ENCODE assay signal across 19 mouse cellular contexts in the genomic region with DNA sequence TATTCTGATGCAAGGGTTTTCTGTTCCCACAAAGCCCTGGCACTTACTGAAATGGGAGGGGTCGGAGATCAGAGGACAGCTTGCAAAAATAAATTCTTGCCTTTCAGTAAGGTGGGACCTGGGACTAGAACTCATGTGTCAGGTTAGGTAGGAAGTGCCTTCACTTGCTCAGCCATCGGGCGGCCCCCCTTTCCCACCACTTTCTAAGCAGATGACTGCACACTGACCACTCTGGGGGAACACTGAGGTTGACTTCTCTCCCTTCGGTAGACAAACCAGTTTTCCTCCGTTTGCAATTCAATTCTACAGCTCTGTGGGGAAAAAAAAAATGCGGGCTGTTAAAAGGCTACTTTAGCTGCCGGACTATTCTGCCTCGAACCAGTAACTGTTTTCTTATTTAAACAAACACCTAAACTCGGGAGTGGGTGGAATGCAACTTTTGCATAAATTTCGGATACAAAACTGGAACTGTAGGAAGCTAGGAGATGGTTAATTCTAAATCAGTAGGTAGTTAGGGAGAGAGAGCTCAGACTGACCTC. TPM values are rescaled to one million over a fixed set of nuclear protein-coding genes. Genes with fewer than 3 reads are reported as not detected.
DNase-seq lines count a peak whose midpoint lies in the region; ATAC-seq lines count a peak whose summit lies in the region.
"Had no signal": no experiment of that assay in that cellular context is flagged by ENCODE, and none has a peak within 500 bp of the region (broad histone marks: within the 10 kb centered on the region; RNA-seq: fewer than 3 reads in every experiment).

No protein-coding gene starts in this region.

- ATAC-seq in hindbrain, embryonic 11.5 days (ENCODE audit: low FRiP score), result no peak
- ATAC-seq in hindbrain, embryonic 12.5 days (ENCODE audit: low FRiP score), result no peak
- ATAC-seq in midbrain, embryonic 16.5 days, result no peak

- H3K4me2 ChIP-seq in hindbrain, embryonic 11.5 days (replicated peaks; ENCODE audit: low read depth, low read length), result no peak overlapping the region
- H3K4me2 ChIP-seq in hindbrain, embryonic 12.5 days (replicated peaks), result no peak overlapping the region
- no peak overlapping the region for H3K4me2 ChIP-seq in midbrain, embryonic 16.5 days (ENCODE audit: low read length)
- H3K4me2 ChIP-seq: heart, embryonic 13.5 days; midbrain, embryonic 12.5 days had no signal

- no peaks in the 10 kb centered on the region for H3K9me3 ChIP-seq in hindbrain, embryonic 11.5 days (ENCODE audit: control insufficient read depth, low read length)
- no peaks in the 10 kb centered on the region for H3K9me3 ChIP-seq in hindbrain, embryonic 12.5 days (replicated peaks)
- no peaks in the 10 kb centered on the region for H3K9me3 ChIP-seq in midbrain, embryonic 10.5 days (replicated peaks)
- H3K9me3 ChIP-seq in midbrain, embryonic 16.5 days (replicated peaks; ENCODE audit: control insufficient read depth, low read length, poor library complexity, severe bottlenecking), result no peaks in the 10 kb centered on the region
- H3K9me3 ChIP-seq in embryonic facial prominence, embryonic 10.5 days, result no peaks in the 10 kb centered on the region
- H3K9me3 ChIP-seq: heart, embryonic 13.5 days; midbrain, embryonic 12.5 days had no signal

- peak; percentile 21 for DNase-seq in hindbrain, embryonic 11.5 days (ENCODE audit: low spot score)
- no peak for DNase-seq in midbrain, embryonic 10.5 days (ENCODE audit: low spot score)
- peak; percentile 32 for DNase-seq in embryonic facial prominence, embryonic 10.5 days (ENCODE audit: low spot score)
- peak; percentile 54 for DNase-seq in kidney, postnatal 14 days
- DNase-seq in adrenal gland, adult 2 months, result no peak
- DNase-seq in urinary bladder, postnatal 10 days (ENCODE audit: low spot score), result no peak
- DNase-seq: adrenal gland, postnatal 14 days; cerebellum, adult 18-20 months; gastrocnemius, adult 2 months; heart, postnatal 36 days; lung, postnatal 14 days; right cerebral cortex, postnatal 4 days; thymus, postnatal 4 days had no signal

- no peak overlapping the region for H3K9ac ChIP-seq in hindbrain, embryonic 11.5 days (ENCODE audit: low read depth, low read length)
- no peak overlapping the region for H3K9ac ChIP-seq in hindbrain, embryonic 12.5 days
- no peak overlapping the region for H3K9ac ChIP-seq in midbrain, embryonic 16.5 days (ENCODE audit: low read depth, low read length)
- H3K9ac ChIP-seq: heart, embryonic 13.5 days; midbrain, embryonic 12.5 days had no signal

- peaks cover 6% of the 10 kb centered on the region for H3K4me1 ChIP-seq in hindbrain, embryonic 11.5 days (replicated peaks; ENCODE audit: control insufficient read depth, insufficient read depth, low read length)
- H3K4me1 ChIP-seq in hindbrain, embryonic 12.5 days, result peaks cover 17% of the 10 kb centered on the region
- peaks cover 44% of the 10 kb centered on the region for H3K4me1 ChIP-seq in midbrain, embryonic 10.5 days
- H3K4me1 ChIP-seq in midbrain, embryonic 16.5 days (ENCODE audit: control insufficient read depth, insufficient read depth, low read length), result no peaks in the 10 kb centered on the region
- H3K4me1 ChIP-seq in embryonic facial prominence, embryonic 10.5 days, result peaks cover 33% of the 10 kb centered on the region
- H3K4me1 ChIP-seq: heart, embryonic 13.5 days had no signal

- no peaks in the 10 kb centered on the region for H3K36me3 ChIP-seq in hindbrain, embryonic 11.5 days (ENCODE audit: control insufficient read depth, insufficient read depth, low read length)
- H3K36me3 ChIP-seq in hindbrain, embryonic 12.5 days, result no peaks in the 10 kb centered on the region
- no peaks in the 10 kb centered on the region for H3K36me3 ChIP-seq in midbrain, embryonic 10.5 days
- no peaks in the 10 kb centered on the region for H3K36me3 ChIP-seq in midbrain, embryonic 16.5 days (ENCODE audit: control insufficient read depth, insufficient read depth, low read length)
- H3K36me3 ChIP-seq in embryonic facial prominence, embryonic 10.5 days (replicated peaks), result peaks cover 2% of the 10 kb centered on the region; the same call in 1 of the 2 replicates
- H3K36me3 ChIP-seq: heart, embryonic 13.5 days; midbrain, embryonic 12.5 days had no signal

- no peaks in the 10 kb centered on the region; the same call in 1 of the 2 replicates for H3K27me3 ChIP-seq in hindbrain, embryonic 11.5 days (ENCODE audit: control insufficient read depth, insufficient read depth, low read length)
- peaks cover 21% of the 10 kb centered on the region for H3K27me3 ChIP-seq in hindbrain, embryonic 12.5 days
- peaks cover 17% of the 10 kb centered on the region for H3K27me3 ChIP-seq in midbrain, embryonic 10.5 days (ENCODE audit: low read depth, poor library complexity, severe bottlenecking)
- H3K27me3 ChIP-seq in midbrain, embryonic 16.5 days (ENCODE audit: control insufficient read depth, insufficient read depth, low read depth, low read length), result no peaks in the 10 kb centered on the region; the same call in 1 of the 2 replicates
- H3K27me3 ChIP-seq in embryonic facial prominence, embryonic 10.5 days (replicated peaks; ENCODE audit: low read depth, poor library complexity, severe bottlenecking), result peaks cover 35% of the 10 kb centered on the region

- no peak overlapping the region for H3K4me3 ChIP-seq in hindbrain, embryonic 11.5 days (ENCODE audit: low read depth, low read length)
- no peak overlapping the region for H3K4me3 ChIP-seq in hindbrain, embryonic 12.5 days
- peak overlapping the region; percentile 31; the same call in 1 of the 2 replicates for H3K4me3 ChIP-seq in midbrain, embryonic 10.5 days
- no peak overlapping the region for H3K4me3 ChIP-seq in midbrain, embryonic 16.5 days (ENCODE audit: low read depth, low read length)
- H3K4me3 ChIP-seq in embryonic facial prominence, embryonic 10.5 days, result no peak overlapping the region
- H3K4me3 ChIP-seq: gastrocnemius, adult 2 months; heart, embryonic 13.5 days; midbrain, embryonic 12.5 days; myocyte had no signal

- 24% methylated on average over 10 of the region's 10 CpGs for WGBS in hindbrain, embryonic 11.5 days
- WGBS in hindbrain, embryonic 12.5 days, result 22% methylated on average over 10 of the region's 10 CpGs
- WGBS in midbrain, embryonic 10.5 days, result 23% methylated on average over 10 of the region's 10 CpGs
- WGBS in midbrain, embryonic 16.5 days, result 26% methylated on average over 10 of the region's 10 CpGs
- 26% methylated on average over 10 of the region's 10 CpGs for WGBS in embryonic facial prominence, embryonic 10.5 days

- no peak overlapping the region for H3K27ac ChIP-seq in hindbrain, embryonic 11.5 days (ENCODE audit: low read depth, low read length)
- H3K27ac ChIP-seq in hindbrain, embryonic 12.5 days, result no peak overlapping the region
- H3K27ac ChIP-seq in midbrain, embryonic 10.5 days (replicated peaks), result peak overlapping the region; percentile 76
- no peak overlapping the region for H3K27ac ChIP-seq in midbrain, embryonic 16.5 days (ENCODE audit: low read length)
- no peak overlapping the region for H3K27ac ChIP-seq in embryonic facial prominence, embryonic 10.5 days (replicated peaks)
- H3K27ac ChIP-seq: gastrocnemius, adult 2 months; heart, embryonic 13.5 days; midbrain, embryonic 12.5 days had no signal

RNA-seq across cellular contexts. Expression of a gene that starts 8.9 kb away (rescaled TPM):
- polyA plus RNA-seq in hindbrain, embryonic 11.5 days (2014; fragmentation: Nextera tagmentation; extraction: Ambion mirVana), result 2.8 and 2.9 TPM in 2 replicates
- polyA plus RNA-seq in hindbrain, embryonic 12.5 days (2016; fragmentation: Nextera tagmentation; extraction: Ambion mirVana), result 4.0 and 4.5 TPM in 2 replicates
- polyA plus RNA-seq in midbrain, embryonic 10.5 days (2016; fragmentation: Nextera tagmentation; extraction: Ambion mirVana), result 3.7 and 4.2 TPM in 2 replicates
- 9.0 and 10.8 TPM in 2 replicates for polyA plus RNA-seq in midbrain, embryonic 16.5 days (2015; fragmentation: Nextera tagmentation; extraction: Ambion mirVana)
- 4.9 and 6.2 TPM in 2 replicates for polyA plus RNA-seq in embryonic facial prominence, embryonic 10.5 days (2016; fragmentation: Nextera tagmentation; extraction: Ambion mirVana)
- total RNA-seq in adrenal gland, adult 2 months (2021), result under 1 TPM; 0.21 to 0.26 TPM
- 0.36 and 0.40 TPM in 2 replicates for polyA plus RNA-seq in adrenal gland, adult 2 months (2012; rRNA removed)
- total RNA-seq: gastrocnemius, adult 2 months; liver, adult 2 months had no signal
- polyA plus RNA-seq: myocyte had no signal

RNA-seq across cellular contexts. Expression of a gene that starts 47.7 kb away (rescaled TPM):
- 342 and 368 TPM in 2 replicates for polyA plus RNA-seq in hindbrain, embryonic 11.5 days (2014; fragmentation: Nextera tagmentation; extraction: Ambion mirVana)
- polyA plus RNA-seq in hindbrain, embryonic 12.5 days (2016; fragmentation: Nextera tagmentation; extraction: Ambion mirVana), result 345 and 366 TPM in 2 replicates
- 447 and 502 TPM in 2 replicates for polyA plus RNA-seq in midbrain, embryonic 10.5 days (2016; fragmentation: Nextera tagmentation; extraction: Ambion mirVana)
- polyA plus RNA-seq in midbrain, embryonic 16.5 days (2015; fragmentation: Nextera tagmentation; extraction: Ambion mirVana), result 195 and 213 TPM in 2 replicates
- 625 and 641 TPM in 2 replicates for polyA plus RNA-seq in embryonic facial prominence, embryonic 10.5 days (2016; fragmentation: Nextera tagmentation; extraction: Ambion mirVana)
- total RNA-seq in adrenal gland, adult 2 months (2021), result 100 to 1,000 TPM; 183 to 192 TPM
- 4.8 and 8.9 TPM in 2 replicates for polyA plus RNA-seq in adrenal gland, adult 2 months (2012; rRNA removed)

Comparison
In these comparisons a context has a peak if more than half of its experiments do, and no peak if none do; other contexts are left out.
1. DNase-seq: peak in hindbrain, embryonic 11.5 days (single experiment), embryonic facial prominence, embryonic 10.5 days (single experiment) and kidney, postnatal 14 days (single experiment); none in midbrain, embryonic 10.5 days (single experiment), adrenal gland, adult 2 months (single experiment) and urinary bladder, postnatal 10 days (single experiment).
2. RNA of a gene that starts 47.7 kb away (polyA plus RNA-seq): 625 to 641 TPM in embryonic facial prominence, embryonic 10.5 days, 447 to 502 TPM in midbrain, embryonic 10.5 days, 345 to 366 TPM in hindbrain, embryonic 12.5 days, 342 to 368 TPM in hindbrain, embryonic 11.5 days and 195 to 213 TPM in midbrain, embryonic 16.5 days; 4.8 to 8.9 TPM in adrenal gland, adult 2 months; every median in the first group is over 10 times any median in the second.